Mouse (Mus musculus) limb, embryonic 14.5 days (tissue): ENCODE measurements around the gene Fbxo4. TPM values are rescaled to one million over a fixed set of nuclear protein-coding genes. Genes with fewer than 3 reads are reported as not detected.

Experiments used
- ATAC-seq: fragments of 200-750 bp; cut with Nextera tagmentation; 2 replicates; pipeline ENCODE4 v1.8.0; 2017; ENCODE audit warnings: low read depth, moderate number of reproducible peaks, moderate TSS enrichment; ENCODE audit not compliant: low FRiP score
- DNase-seq: peaks from one replicate; pipeline ENCODE4 v3.0.0-alpha.2; 2015; ENCODE audit warnings: low spot score
- H3K27ac ChIP-seq: fragments of 300-500 bp; sonication (generic); replicated peaks from 2 replicates; pipeline ENCODE4 v1.5.1; 2014; ENCODE audit warnings: low read depth, mild to moderate bottlenecking, low read length, moderate library complexity, mixed read lengths
- H3K27me3 ChIP-seq: fragments of 300-500 bp; sonication (generic); 2 replicates; pipeline ENCODE4 v1.6.1; 2014; ENCODE audit warnings: low read length, mixed read lengths; ENCODE audit not compliant: control insufficient read depth, insufficient read depth
- H3K36me3 ChIP-seq: fragments of 300-500 bp; sonication (generic); 2 replicates; pipeline ENCODE4 v1.6.1; 2014; ENCODE audit warnings: mild to moderate bottlenecking, low read length, moderate library complexity, mixed read lengths; ENCODE audit not compliant: control insufficient read depth, insufficient read depth
- H3K4me1 ChIP-seq: fragments of 300-500 bp; sonication (generic); 2 replicates; pipeline ENCODE4 v1.6.1; 2014; ENCODE audit warnings: antibody characterized with exemption, low read length, mixed read lengths; ENCODE audit not compliant: control insufficient read depth, insufficient read depth
- H3K4me2 ChIP-seq: fragments of 300-500 bp; sonication (generic); replicated peaks from 2 replicates; pipeline ENCODE4 v1.6.1; 2014; ENCODE audit warnings: low read depth, mild to moderate bottlenecking, low read length, moderate library complexity; ENCODE audit not compliant: severe bottlenecking
- H3K4me3 ChIP-seq: fragments of 300-500 bp; sonication (generic); replicated peaks from 2 replicates; pipeline ENCODE4 v1.5.1; 2014; ENCODE audit warnings: low read length
- H3K9ac ChIP-seq: fragments of 300-500 bp; sonication (generic); 2 replicates; pipeline ENCODE4 v1.6.1; 2014; ENCODE audit warnings: mild to moderate bottlenecking, low read depth, low read length, moderate library complexity; ENCODE audit not compliant: severe bottlenecking
- H3K9me3 ChIP-seq: fragments of 300-500 bp; sonication (generic); 2 replicates; pipeline ENCODE4 v1.6.1; 2016; ENCODE audit warnings: low read length; ENCODE audit not compliant: control insufficient read depth
- POLR2A ChIP-seq: fragments of 200-500 bp; IDR thresholded peaks from 2 replicates; pipeline ENCODE4 v1.8.0; 2012; ENCODE audit warnings: inconsistent platforms, mild to moderate bottlenecking, moderate library complexity, borderline replicate concordance; ENCODE audit not compliant: insufficient read depth, insufficient read length; ENCODE audit errors: extremely low read depth
- WGBS: fragments of 180-500 bp; shearing (Covaris S2); extraction: QIAGEN DNeasy Blood & Tissue Kit; methylation state at CpG from one replicate; pipeline ENCODE4 v1.1.7; 2014; 5-methylcytosine and 5-hydroxymethylcytosine counted together
- polyA plus RNA-seq, 2 experiments: library from polyadenylated mRNA; depleted of rRNA in 1 of 2; stranded (reverse) in 1 of 2; unstranded in 1 of 2; fragments of >200 nt; fragmentation: Nextera tagmentation in 1 of 2; extraction: Ambion mirVana in 1 of 2; gene quantifications; 2 replicates each; pipeline versions ENCODE4 v1.2.1 to v1.2.3; 2012 to 2014

The Fbxo4 gene
- polyA plus RNA-seq, 2 experiments = 11.2 to 13.0 TPM

DNA sequence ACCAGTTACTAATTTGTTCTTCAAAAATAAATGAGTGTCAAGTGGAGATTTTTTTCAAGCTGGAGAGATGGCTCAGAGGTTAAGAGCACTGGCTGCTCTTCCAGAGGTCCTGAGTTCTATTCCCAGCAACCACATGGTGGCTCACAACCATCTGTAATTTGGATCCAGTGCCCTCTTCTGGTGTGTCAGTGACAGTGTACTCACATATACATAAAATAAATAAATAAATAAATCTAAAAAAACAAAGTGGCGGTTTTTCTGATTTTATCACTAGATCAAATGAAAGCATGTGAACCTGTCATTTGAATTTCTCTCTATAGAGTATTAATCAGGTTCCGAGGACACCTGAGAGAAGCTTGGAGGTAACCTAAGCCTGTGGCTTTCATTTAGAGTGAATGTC lies 1.1 kb downstream of the Fbxo4 start:
- Histone ChIP-seq H3K9ac (no peak overlapping the region), H3K4me3 (no peak overlapping the region), H3K9me3 (no peaks in the 10 kb centered on the region), H3K27ac (no peak overlapping the region), H3K27me3 (no peaks in the 10 kb centered on the region), H3K36me3 (peaks cover 3% of the 10 kb centered on the region; the same call in 1 of the 2 replicates), H3K4me1 (no peaks in the 10 kb centered on the region), H3K4me2 (no peak overlapping the region)
- no peak for TF ChIP-seq POLR2A
- ATAC-seq = no peak
- WGBS = 92% methylated on average over 2 of the region's 2 CpGs
- no peak for DNase-seq

- H3K4me2 ChIP-seq = no peak overlapping the region
- no peaks in the 10 kb centered on the region for H3K4me1 ChIP-seq
- H3K27me3 ChIP-seq = no peaks in the 10 kb centered on the region
- H3K4me3 ChIP-seq = no peak overlapping the region
- DNase-seq (no peak), ATAC-seq (no peak)
- no peak overlapping the region for H3K9ac ChIP-seq
- H3K36me3 ChIP-seq = 0 out of 2 replicates have a peak, but pooled peaks cover 9% of the 10 kb centered on the region
- 91% methylated on average over 3 of the region's 3 CpGs for WGBS
- H3K27ac ChIP-seq = no peak overlapping the region
- no peaks in the 10 kb centered on the region for H3K9me3 ChIP-seq
- no peak for TF ChIP-seq POLR2A
Measured at GRCm38 (mm10) chr15:3973300-3973699, 6.1 kb downstream of the Fbxo4 start.

DNA sequence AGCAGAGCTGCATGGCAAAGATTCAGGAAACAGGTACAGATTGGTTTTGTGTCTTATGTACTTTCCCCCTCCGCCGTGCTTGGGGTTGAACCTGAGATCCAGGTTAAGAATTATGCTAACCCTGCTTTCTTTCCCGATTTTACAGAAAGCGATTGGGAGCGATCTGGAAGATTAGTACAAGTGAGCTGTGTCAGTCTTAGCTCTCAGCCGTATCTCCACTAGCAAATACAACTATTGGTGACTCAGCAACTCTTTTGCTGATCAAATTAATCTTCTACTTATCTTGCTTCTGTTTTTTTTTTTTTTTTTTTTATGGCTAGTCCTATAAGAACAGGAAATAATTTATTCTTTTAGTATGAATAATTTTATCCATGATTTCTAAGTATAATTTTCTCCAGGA lies 9.2 kb downstream of the Fbxo4 start:
- TF ChIP-seq POLR2A = no peak
- no peak for DNase-seq
- no peak overlapping the region for H3K27ac ChIP-seq
- H3K27me3 ChIP-seq = no peaks in the 10 kb centered on the region
- no peaks in the 10 kb centered on the region for H3K4me1 ChIP-seq
- no peak for ATAC-seq
- no peak overlapping the region for H3K4me2 ChIP-seq
- H3K9ac ChIP-seq = no peak overlapping the region
- 91% methylated on average over 6 of the region's 6 CpGs for WGBS
- no peaks in the 10 kb centered on the region for H3K9me3 ChIP-seq
- 0 out of 2 replicates have a peak, but pooled peaks cover 9% of the 10 kb centered on the region for H3K36me3 ChIP-seq
- H3K4me3 ChIP-seq = no peak overlapping the region

DNA sequence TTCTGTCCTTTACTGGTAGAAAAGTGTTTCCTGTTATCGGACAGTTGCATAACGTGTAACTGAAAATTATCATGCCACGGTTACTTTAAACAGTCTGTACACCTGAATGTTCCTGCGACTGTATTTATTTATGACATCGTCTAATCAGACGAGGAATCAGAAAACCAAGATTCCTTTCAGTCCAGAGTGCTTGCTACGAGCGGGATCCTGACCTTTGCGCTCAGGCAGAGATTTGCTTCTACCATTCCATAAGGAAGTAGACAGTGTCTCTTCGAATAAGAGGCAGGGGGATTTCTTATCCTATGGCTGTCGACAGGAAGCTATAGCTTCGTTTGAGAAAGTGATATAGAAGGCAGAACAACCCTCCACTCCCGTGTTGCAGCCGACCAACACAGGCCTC lies 9.6 kb downstream of the Fbxo4 start:
- Histone ChIP-seq H3K36me3 (0 out of 2 replicates have a peak, but pooled peaks cover 9% of the 10 kb centered on the region), H3K9me3 (no peaks in the 10 kb centered on the region), H3K4me2 (no peak overlapping the region), H3K27me3 (no peaks in the 10 kb centered on the region), H3K4me1 (no peaks in the 10 kb centered on the region), H3K4me3 (no peak overlapping the region), H3K9ac (no peak overlapping the region), H3K27ac (no peak overlapping the region)
- TF ChIP-seq POLR2A = no peak
- no peak for ATAC-seq
- DNase-seq = no peak
- WGBS = 87% methylated on average over 14 of the region's 14 CpGs

DNA sequence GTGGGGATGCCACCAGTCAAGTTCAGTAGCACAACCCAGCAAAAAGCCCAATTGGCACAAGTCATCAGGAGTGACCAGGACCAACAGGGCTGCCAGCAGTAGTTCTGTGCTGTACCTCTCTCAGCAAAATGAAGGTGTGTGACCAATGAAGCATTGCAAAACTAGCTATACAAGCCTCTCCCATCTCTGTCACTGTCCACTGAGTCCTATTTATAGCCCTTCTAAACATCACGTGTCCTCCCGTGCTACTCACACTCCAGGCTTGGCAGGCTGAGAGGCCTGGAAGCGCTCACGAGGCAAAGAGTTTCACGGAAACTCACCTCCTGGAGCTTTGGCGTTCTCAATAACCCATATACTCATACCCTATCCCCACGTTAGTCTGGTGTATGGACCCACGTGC lies 17.1 kb downstream of the Fbxo4 start:
- Histone ChIP-seq H3K4me1 (no peaks in the 10 kb centered on the region), H3K27ac (no peak overlapping the region), H3K36me3 (no peaks in the 10 kb centered on the region), H3K4me3 (no peak overlapping the region), H3K4me2 (no peak overlapping the region), H3K9me3 (no peaks in the 10 kb centered on the region), H3K27me3 (no peaks in the 10 kb centered on the region), H3K9ac (no peak overlapping the region)
- ATAC-seq (no peak), DNase-seq (no peak)
- no peak for TF ChIP-seq POLR2A
- 80% methylated on average over 8 of the region's 8 CpGs for WGBS

GRCm38 (mm10) chr15:3960094-3960493 lies 19.3 kb downstream of the Fbxo4 start:
- H3K36me3 ChIP-seq = no peaks in the 10 kb centered on the region
- no peaks in the 10 kb centered on the region for H3K27me3 ChIP-seq
- H3K9me3 ChIP-seq = no peaks in the 10 kb centered on the region
- no peak overlapping the region for H3K27ac ChIP-seq
- ATAC-seq = no peak
- no peak for TF ChIP-seq POLR2A
- DNase-seq = no peak
- no peak overlapping the region for H3K4me2 ChIP-seq
- 70% methylated on average over 1 of the region's 1 CpGs for WGBS
- H3K4me3 ChIP-seq = no peak overlapping the region
- no peak overlapping the region for H3K9ac ChIP-seq
- H3K4me1 ChIP-seq = no peaks in the 10 kb centered on the region
